Mouse (Mus musculus) forelimb bud, embryonic 11.5 days (tissue): ENCODE measurements at regions not wholly inside any gene's neighbourhood (a gene's known extent, or its start where the extent isn't known, plus 50 kb on each side); places are given as distances from the start of the nearest gene placed in this dataset.
A peak's percentile ranks its signal among the peaks of the same experiment; 100 is the strongest.

Experiments
- DNase-seq: peaks from one replicate; pipeline ENCODE4 v3.0.0-alpha.2; 2012; ENCODE audit warnings: low read depth, low spot score

DNA sequence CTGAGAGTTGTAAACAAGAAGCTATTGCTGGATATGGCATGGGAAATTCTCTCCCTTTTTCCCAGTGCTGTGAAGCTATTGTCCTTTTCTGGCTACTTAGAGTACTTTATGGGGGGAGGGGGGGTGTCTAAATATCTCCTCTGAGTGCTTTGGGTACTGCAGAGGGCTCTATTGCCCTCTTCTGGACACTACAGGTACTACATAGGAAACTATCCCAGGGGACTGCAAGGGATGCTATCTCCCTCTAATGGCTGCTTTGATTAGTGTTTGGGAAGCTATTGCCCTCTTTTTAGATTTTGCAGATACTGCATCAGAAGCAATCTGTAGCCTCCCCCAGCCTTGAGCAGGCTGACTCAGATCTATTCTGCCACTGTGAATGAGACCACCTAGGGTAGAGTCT, 55.8 kb upstream of the 5430402E10Rik start:
- DNase-seq = peak; percentile 0
